Mouse (Mus musculus) intestine, embryonic 14.5 days (tissue): ENCODE results near the gene Dtx1. TPM values are rescaled to one million over a fixed set of nuclear protein-coding genes. Genes with fewer than 3 reads are reported as not detected.

Experiments used
- ATAC-seq: fragments of 200-750 bp; cut with Nextera tagmentation; replicated peaks from 2 replicates; pipeline ENCODE4 v1.8.0; 2017; ENCODE audit warnings: low read depth, moderate number of reproducible peaks, moderate TSS enrichment, moderate library complexity; ENCODE audit not compliant: low FRiP score, low TSS enrichment
- DNase-seq: peaks from one replicate; pipeline ENCODE4 v3.0.0-alpha.2; 2018; ENCODE audit warnings: low spot score
- H3K27ac ChIP-seq: fragments of 300-500 bp; sonication (generic); 2 replicates; pipeline ENCODE4 v1.5.1; 2014; ENCODE audit warnings: low read depth, mild to moderate bottlenecking, control low read depth
- H3K27me3 ChIP-seq: fragments of 300-500 bp; sonication (generic); replicated peaks from 2 replicates; pipeline ENCODE4 v1.6.1; 2014; ENCODE audit warnings: low read length, control low read depth; ENCODE audit not compliant: control insufficient read depth, insufficient read depth
- H3K36me3 ChIP-seq: fragments of 300-500 bp; sonication (generic); 2 replicates; pipeline ENCODE4 v1.6.1; 2014; ENCODE audit warnings: low read length, control low read depth; ENCODE audit not compliant: control insufficient read depth, insufficient read depth
- H3K4me1 ChIP-seq: fragments of 300-500 bp; sonication (generic); replicated peaks from 2 replicates; pipeline ENCODE4 v1.6.1; 2014; ENCODE audit warnings: low read length, control low read depth, mixed read lengths; ENCODE audit not compliant: control insufficient read depth, insufficient read depth
- H3K4me2 ChIP-seq: fragments of 300-500 bp; sonication (generic); 2 replicates; pipeline ENCODE4 v1.6.1; 2014; ENCODE audit warnings: low read length
- H3K4me3 ChIP-seq: fragments of 300-500 bp; sonication (generic); 2 replicates; pipeline ENCODE4 v1.5.1; 2014; ENCODE audit warnings: low read depth, low read length, control low read depth, mixed read lengths
- H3K9ac ChIP-seq: fragments of 300-500 bp; sonication (generic); 2 replicates; pipeline ENCODE4 v1.6.1; 2014; ENCODE audit warnings: mild to moderate bottlenecking, low read length
- H3K9me3 ChIP-seq: fragments of 300-500 bp; sonication (generic); 2 replicates; pipeline ENCODE4 v1.6.1; 2016; ENCODE audit warnings: low read length, control low read depth; ENCODE audit not compliant: control insufficient read depth
- WGBS: fragments of 180-500 bp; shearing (Covaris S2); extraction: QIAGEN DNeasy Blood & Tissue Kit; methylation state at CpG from one replicate; pipeline ENCODE4 v1.1.7; 2014; 5-methylcytosine and 5-hydroxymethylcytosine counted together
- polyA plus RNA-seq: library from polyadenylated mRNA; unstranded; fragments of >200 nt; fragmentation: Nextera tagmentation; extraction: Ambion mirVana; gene quantifications from 2 replicates; pipeline ENCODE4 v1.2.1, GENCODE M21; 2014

Dtx1 gene
- polyA plus RNA-seq, 1 experiment from 2014 or later = 3.7 TPM

- H3K9ac ChIP-seq = peak overlapping the region; percentile 29; the same call in 1 of the 2 replicates
- no peaks in the 10 kb centered on the region for H3K36me3 ChIP-seq
- peak overlapping the region; percentile 81 for H3K4me2 ChIP-seq
- peaks cover 50% of the 10 kb centered on the region for H3K27me3 ChIP-seq
- DNase-seq (no peak), ATAC-seq (no peak)
- no peaks in the 10 kb centered on the region for H3K9me3 ChIP-seq
- H3K27ac ChIP-seq = no peak overlapping the region
- H3K4me1 ChIP-seq = peaks cover 7% of the 10 kb centered on the region
- WGBS = 2% methylated on average over 39 of the region's 43 CpGs
- peak overlapping the region; percentile 45 for H3K4me3 ChIP-seq
These were observed 311 bp downstream of the Dtx1 start for GRCm38 (mm10) chr5:120711416-120711815.

GRCm38 (mm10) chr5:120710826-120711248 is 890 bp downstream of the Dtx1 start:
- H3K9me3 ChIP-seq = no peaks in the 10 kb centered on the region
- H3K4me3 ChIP-seq = peak overlapping the region; percentile 45
- no peaks in the 10 kb centered on the region for H3K36me3 ChIP-seq
- no peak; the same call in 1 of the 2 replicates for ATAC-seq
- no peak for DNase-seq
- H3K9ac ChIP-seq = peak overlapping the region; percentile 44
- peak overlapping the region; percentile 81 for H3K4me2 ChIP-seq
- H3K27me3 ChIP-seq = peaks cover 50% of the 10 kb centered on the region
- peaks cover 7% of the 10 kb centered on the region for H3K4me1 ChIP-seq
- H3K27ac ChIP-seq = no peak overlapping the region
- whole genome bisulfite sequencing = 4% methylated on average over 23 of the region's 34 CpGs

GRCm38 (mm10) chr5:120710161-120710825 is 1.4 kb downstream of the Dtx1 start:
- Histone ChIP-seq H3K4me3 (peak overlapping the region; percentile 45), H3K4me2 (peak overlapping the region; percentile 81), H3K4me1 (peaks cover 7% of the 10 kb centered on the region), H3K9me3 (no peaks in the 10 kb centered on the region), H3K27ac (no peak overlapping the region), H3K36me3 (no peaks in the 10 kb centered on the region), H3K27me3 (peaks cover 50% of the 10 kb centered on the region), H3K9ac (peak overlapping the region; percentile 44)
- 3% methylated on average over 39 of the region's 40 CpGs for WGBS
- peak; percentile 73 for DNase-seq
- ATAC-seq = 0 out of 2 replicates have a peak, but pooled peaks have one; percentile 38

GRCm38 (mm10) chr5:120706976-120707375 is 4.8 kb downstream of the Dtx1 start:
- Histone ChIP-seq H3K4me3 (no peak overlapping the region), H3K27ac (no peak overlapping the region), H3K27me3 (peaks cover 27% of the 10 kb centered on the region), H3K9ac (no peak overlapping the region), H3K36me3 (no peaks in the 10 kb centered on the region), H3K9me3 (no peaks in the 10 kb centered on the region), H3K4me1 (peaks cover 7% of the 10 kb centered on the region), H3K4me2 (peak overlapping the region; percentile 34)
- ATAC-seq (no peak), DNase-seq (no peak)
- 44% methylated on average over 13 of the region's 13 CpGs for WGBS

- ATAC-seq = no peak
- H3K4me3 ChIP-seq = no peak overlapping the region
- H3K9ac ChIP-seq = no peak overlapping the region
These were observed 5.2 kb downstream of the Dtx1 start for GRCm38 (mm10) chr5:120706541-120706940.

GRCm38 (mm10) chr5:120704421-120704820 is 7.3 kb downstream of the Dtx1 start:
- Histone ChIP-seq H3K36me3 (no peaks in the 10 kb centered on the region), H3K4me3 (no peak overlapping the region), H3K9me3 (no peaks in the 10 kb centered on the region), H3K27ac (no peak overlapping the region), H3K27me3 (peaks cover 2% of the 10 kb centered on the region), H3K4me2 (no peak overlapping the region), H3K9ac (no peak overlapping the region), H3K4me1 (peaks cover 4% of the 10 kb centered on the region; the same call in 1 of the 2 replicates)
- 48% methylated on average over 6 of the region's 6 CpGs for WGBS
- no peak for DNase-seq
- ATAC-seq = no peak

More at GRCm38 (mm10) chr5:120706541-120706940, 5.2 kb downstream of the Dtx1 start:
- peaks cover 23% of the 10 kb centered on the region for H3K27me3 ChIP-seq
- DNase-seq = no peak
- WGBS = 8% methylated on average over 16 of the region's 16 CpGs
- H3K27ac ChIP-seq = no peak overlapping the region
- H3K4me2 ChIP-seq = peak overlapping the region; percentile 34
- peaks cover 7% of the 10 kb centered on the region for H3K4me1 ChIP-seq
- H3K9me3 ChIP-seq = no peaks in the 10 kb centered on the region
- H3K36me3 ChIP-seq = no peaks in the 10 kb centered on the region

GRCm38 (mm10) chr5:120703660-120704059 is 8.1 kb downstream of the Dtx1 start:
- Histone ChIP-seq H3K27me3 (no peaks in the 10 kb centered on the region; the same call in 1 of the 2 replicates), H3K4me2 (no peak overlapping the region), H3K9ac (no peak overlapping the region), H3K36me3 (no peaks in the 10 kb centered on the region), H3K4me1 (peaks cover 4% of the 10 kb centered on the region; the same call in 1 of the 2 replicates), H3K27ac (no peak overlapping the region), H3K9me3 (no peaks in the 10 kb centered on the region), H3K4me3 (no peak overlapping the region)
- no peak for DNase-seq
- ATAC-seq = no peak
- 81% methylated on average over 3 of the region's 3 CpGs for WGBS

GRCm38 (mm10) chr5:120702969-120703368 is 8.8 kb downstream of the Dtx1 start:
- Histone ChIP-seq H3K36me3 (no peaks in the 10 kb centered on the region), H3K9me3 (no peaks in the 10 kb centered on the region), H3K4me1 (peaks cover 4% of the 10 kb centered on the region; the same call in 1 of the 2 replicates), H3K4me3 (no peak overlapping the region), H3K4me2 (no peak overlapping the region), H3K9ac (no peak overlapping the region), H3K27me3 (no peaks in the 10 kb centered on the region), H3K27ac (no peak overlapping the region)
- ATAC-seq (no peak), DNase-seq (no peak)
- 89% methylated on average over 2 of the region's 2 CpGs for WGBS

GRCm38 (mm10) chr5:120702421-120702820 is 9.3 kb downstream of the Dtx1 start:
- Histone ChIP-seq H3K4me2 (no peak overlapping the region), H3K4me1 (peaks cover 4% of the 10 kb centered on the region; the same call in 1 of the 2 replicates), H3K9ac (no peak overlapping the region), H3K4me3 (no peak overlapping the region), H3K9me3 (no peaks in the 10 kb centered on the region), H3K27me3 (0 out of 2 replicates have a peak, but pooled peaks cover 4% of the 10 kb centered on the region), H3K36me3 (no peaks in the 10 kb centered on the region), H3K27ac (no peak overlapping the region)
- DNase-seq = no peak
- whole genome bisulfite sequencing = 84% methylated on average over 4 of the region's 4 CpGs
- no peak for ATAC-seq
